Mouse (Mus musculus): ENCODE measurements around the gene A630076J17Rik.

DNA sequence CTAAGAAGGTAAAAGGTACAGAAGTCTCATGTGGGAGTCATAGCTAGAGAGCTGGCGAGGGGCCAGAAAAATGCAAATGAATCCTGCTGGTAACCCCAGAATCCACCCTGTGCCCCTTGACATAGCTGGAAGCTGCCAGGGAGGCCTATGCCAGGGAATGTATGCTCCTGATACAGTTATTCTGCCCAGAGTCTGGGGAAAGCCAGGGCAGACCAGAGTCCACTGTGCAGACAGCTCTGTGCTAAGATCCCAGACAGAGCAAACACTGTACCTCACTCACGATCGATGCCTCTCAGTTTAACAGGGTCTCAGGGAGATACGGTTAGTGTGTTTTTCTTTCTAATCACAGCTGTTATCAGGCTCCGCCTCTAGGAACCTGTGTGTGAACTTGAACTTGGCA lies 592 bp upstream of the A630076J17Rik start:
- TF ChIP-seq POLR2A (IDR thresholded peaks at IDR 0.05; ENCODE audit: borderline replicate concordance, low read depth, low read length) (no peak), CTCF (IDR thresholded peaks at IDR 0.05; ENCODE audit: low read depth, low read length) (no peak)

Data from bone marrow macrophage, adult 2 months (primary cell).